Mouse (Mus musculus) forebrain, embryonic 13.5 days (tissue): ENCODE measurements around the gene Plbd2. TPM values are rescaled to one million over a fixed set of nuclear protein-coding genes. Genes with fewer than 3 reads are reported as not detected.
A peak's percentile ranks its signal among the peaks of the same experiment; 100 is the strongest.

Experiments used
- ATAC-seq: fragments of 200-750 bp; cut with Nextera tagmentation; 2 replicates; pipeline ENCODE4 v1.8.0; 2017
- H3K27ac ChIP-seq: fragments of 300-500 bp; sonication (generic); 2 replicates; pipeline ENCODE4 v1.5.1; 2015; ENCODE audit warnings: inconsistent platforms, mild to moderate bottlenecking, moderate library complexity
- H3K27me3 ChIP-seq: fragments of 300-500 bp; sonication (generic); 2 replicates; pipeline ENCODE4 v1.6.1; 2015; ENCODE audit warnings: mild to moderate bottlenecking, inconsistent platforms
- H3K36me3 ChIP-seq: fragments of 300-500 bp; sonication (generic); 2 replicates; pipeline ENCODE4 v1.6.1; 2015; ENCODE audit warnings: mild to moderate bottlenecking, inconsistent platforms; ENCODE audit not compliant: poor library complexity, severe bottlenecking
- H3K4me1 ChIP-seq: fragments of 300-500 bp; sonication (generic); 2 replicates; pipeline ENCODE4 v1.6.1; 2015; ENCODE audit warnings: inconsistent platforms
- H3K4me2 ChIP-seq: fragments of 300-500 bp; sonication (generic); 2 replicates; pipeline ENCODE4 v1.6.1; 2015; ENCODE audit warnings: inconsistent platforms, mild to moderate bottlenecking, moderate library complexity
- H3K4me3 ChIP-seq: fragments of 300-500 bp; sonication (generic); 2 replicates; pipeline ENCODE4 v1.5.1; 2015; ENCODE audit warnings: mild to moderate bottlenecking, inconsistent platforms
- H3K9ac ChIP-seq: fragments of 300-500 bp; sonication (generic); 2 replicates; pipeline ENCODE4 v1.6.1; 2015; ENCODE audit warnings: mild to moderate bottlenecking, inconsistent platforms
- H3K9me3 ChIP-seq: fragments of 300-500 bp; sonication (generic); replicated peaks from 2 replicates; pipeline ENCODE4 v1.6.1; 2016; ENCODE audit warnings: inconsistent platforms
- WGBS: fragments of 180-500 bp; shearing (Covaris S2); methylation state at CpG from one replicate; pipeline ENCODE4 v1.1.7; 2015; 5-methylcytosine and 5-hydroxymethylcytosine counted together
- polyA plus RNA-seq: library from polyadenylated mRNA; unstranded; fragments of >200 nt; fragmentation: Nextera tagmentation; extraction: Ambion mirVana; gene quantifications from 2 replicates; pipeline ENCODE4 v1.2.1, GENCODE M21; 2015

Gene Plbd2
- polyA plus RNA-seq, 1 experiment from 2014 or later: 22.8 TPM

- no peak overlapping the region for H3K9ac ChIP-seq
- ATAC-seq: no peak
- H3K4me2 ChIP-seq: no peak overlapping the region
- WGBS: 88% methylated on average over 6 of the region's 6 CpGs
- no peak overlapping the region for H3K4me3 ChIP-seq
- H3K36me3 ChIP-seq: no peaks in the 10 kb centered on the region
- no peaks in the 10 kb centered on the region; the same call in 1 of the 2 replicates for H3K9me3 ChIP-seq
- H3K27ac ChIP-seq: no peak overlapping the region
- peaks cover 4% of the 10 kb centered on the region; the same call in 1 of the 2 replicates for H3K27me3 ChIP-seq
- no peaks in the 10 kb centered on the region; the same call in 1 of the 2 replicates for H3K4me1 ChIP-seq
Measured at GRCm38 (mm10) chr5:120468830-120469229, 34.6 kb downstream of the Plbd2 start.

- Histone ChIP-seq H3K27me3 (peaks cover 4% of the 10 kb centered on the region; the same call in 1 of the 2 replicates), H3K36me3 (no peaks in the 10 kb centered on the region), H3K4me3 (no peak overlapping the region), H3K9ac (no peak overlapping the region), H3K4me2 (no peak overlapping the region), H3K27ac (no peak overlapping the region), H3K4me1 (no peaks in the 10 kb centered on the region; the same call in 1 of the 2 replicates), H3K9me3 (no peaks in the 10 kb centered on the region; the same call in 1 of the 2 replicates)
- WGBS: 90% methylated on average over 5 of the region's 5 CpGs
- ATAC-seq: no peak
Measured at GRCm38 (mm10) chr5:120468336-120468735, 35.1 kb downstream of the Plbd2 start.

GRCm38 (mm10) chr5:120467026-120467425, 36.4 kb downstream of the Plbd2 start:
- ATAC-seq: no peak
- WGBS: 4% methylated on average over 4 of the region's 4 CpGs
- Histone ChIP-seq H3K9ac (no peak overlapping the region), H3K27ac (no peak overlapping the region), H3K4me2 (peak overlapping the region; percentile 23; the same call in 1 of the 2 replicates), H3K36me3 (no peaks in the 10 kb centered on the region), H3K4me1 (no peaks in the 10 kb centered on the region; the same call in 1 of the 2 replicates), H3K9me3 (no peaks in the 10 kb centered on the region; the same call in 1 of the 2 replicates), H3K4me3 (no peak overlapping the region), H3K27me3 (peaks cover 2% of the 10 kb centered on the region; the same call in 1 of the 2 replicates)

- no peak for ATAC-seq
- Histone ChIP-seq H3K4me1 (no peaks in the 10 kb centered on the region; the same call in 1 of the 2 replicates), H3K9me3 (no peaks in the 10 kb centered on the region; the same call in 1 of the 2 replicates), H3K4me3 (no peak overlapping the region), H3K27ac (no peak overlapping the region), H3K27me3 (peaks cover 6% of the 10 kb centered on the region; the same call in 1 of the 2 replicates), H3K4me2 (no peak overlapping the region), H3K9ac (no peak overlapping the region), H3K36me3 (no peaks in the 10 kb centered on the region)
- 71% methylated on average over 6 of the region's 6 CpGs for WGBS
Measured at GRCm38 (mm10) chr5:120465860-120466259, 37.6 kb downstream of the Plbd2 start.

GRCm38 (mm10) chr5:120465062-120465461, 38.4 kb downstream of the Plbd2 start:
- H3K9me3 ChIP-seq: no peaks in the 10 kb centered on the region; the same call in 1 of the 2 replicates
- ATAC-seq: no peak
- no peaks in the 10 kb centered on the region for H3K36me3 ChIP-seq
- no peak overlapping the region for H3K4me3 ChIP-seq
- 46% methylated on average over 5 of the region's 5 CpGs for WGBS
- peaks cover 9% of the 10 kb centered on the region; the same call in 1 of the 2 replicates for H3K27me3 ChIP-seq
- H3K4me2 ChIP-seq: no peak overlapping the region
- no peaks in the 10 kb centered on the region; the same call in 1 of the 2 replicates for H3K4me1 ChIP-seq
- no peak overlapping the region for H3K27ac ChIP-seq
- no peak overlapping the region for H3K9ac ChIP-seq

- no peaks in the 10 kb centered on the region; the same call in 1 of the 2 replicates for H3K9me3 ChIP-seq
- H3K4me1 ChIP-seq: no peaks in the 10 kb centered on the region; the same call in 1 of the 2 replicates
- 75% methylated on average over 4 of the region's 4 CpGs for WGBS
- H3K27ac ChIP-seq: no peak overlapping the region
- ATAC-seq: no peak
- peaks cover 9% of the 10 kb centered on the region; the same call in 1 of the 2 replicates for H3K27me3 ChIP-seq
- no peak overlapping the region for H3K4me2 ChIP-seq
- H3K36me3 ChIP-seq: no peaks in the 10 kb centered on the region
- no peak overlapping the region for H3K4me3 ChIP-seq
- no peak overlapping the region for H3K9ac ChIP-seq
Measured at GRCm38 (mm10) chr5:120464321-120464720, 39.1 kb downstream of the Plbd2 start.

- Histone ChIP-seq H3K4me3 (no peak overlapping the region), H3K9me3 (no peaks in the 10 kb centered on the region; the same call in 1 of the 2 replicates), H3K4me2 (no peak overlapping the region), H3K9ac (no peak overlapping the region), H3K27me3 (peaks cover 9% of the 10 kb centered on the region; the same call in 1 of the 2 replicates), H3K4me1 (no peaks in the 10 kb centered on the region; the same call in 1 of the 2 replicates), H3K27ac (no peak overlapping the region), H3K36me3 (no peaks in the 10 kb centered on the region)
- no peak for ATAC-seq
- 80% methylated on average over 15 of the region's 15 CpGs for WGBS
Measured at GRCm38 (mm10) chr5:120461902-120462301, 41.5 kb downstream of the Plbd2 start.

- Histone ChIP-seq H3K27me3 (peaks cover 19% of the 10 kb centered on the region), H3K36me3 (no peaks in the 10 kb centered on the region), H3K4me1 (no peaks in the 10 kb centered on the region), H3K27ac (no peak overlapping the region), H3K9ac (no peak overlapping the region), H3K4me3 (no peak overlapping the region), H3K9me3 (no peaks in the 10 kb centered on the region), H3K4me2 (no peak overlapping the region)
- ATAC-seq: no peak
- WGBS: 81% methylated on average over 10 of the region's 10 CpGs
Measured at GRCm38 (mm10) chr5:120459133-120459532, 44.3 kb downstream of the Plbd2 start.

- H3K27ac ChIP-seq: no peak overlapping the region
- no peak overlapping the region for H3K9ac ChIP-seq
- H3K4me3 ChIP-seq: no peak overlapping the region
- no peak for ATAC-seq
- 7% methylated on average over 9 of the region's 9 CpGs for WGBS
- peaks cover 19% of the 10 kb centered on the region for H3K27me3 ChIP-seq
- no peak overlapping the region for H3K4me2 ChIP-seq
- H3K36me3 ChIP-seq: no peaks in the 10 kb centered on the region
- no peaks in the 10 kb centered on the region for H3K4me1 ChIP-seq
- H3K9me3 ChIP-seq: no peaks in the 10 kb centered on the region
Measured at GRCm38 (mm10) chr5:120457628-120458027, 45.8 kb downstream of the Plbd2 start.

- H3K4me3 ChIP-seq: no peak overlapping the region
- H3K36me3 ChIP-seq: no peaks in the 10 kb centered on the region
- H3K9me3 ChIP-seq: no peaks in the 10 kb centered on the region
- H3K4me1 ChIP-seq: no peaks in the 10 kb centered on the region
- ATAC-seq: no peak
- no peak overlapping the region for H3K4me2 ChIP-seq
- WGBS: 47% methylated on average over 7 of the region's 7 CpGs
- no peak overlapping the region for H3K27ac ChIP-seq
- no peak overlapping the region for H3K9ac ChIP-seq
- peaks cover 19% of the 10 kb centered on the region for H3K27me3 ChIP-seq
Measured at GRCm38 (mm10) chr5:120456841-120457554, 46.4 kb downstream of the Plbd2 start.

GRCm38 (mm10) chr5:120456253-120456652, 47.2 kb downstream of the Plbd2 start:
- Histone ChIP-seq H3K9me3 (no peaks in the 10 kb centered on the region), H3K27ac (no peak overlapping the region), H3K9ac (no peak overlapping the region), H3K36me3 (no peaks in the 10 kb centered on the region), H3K4me1 (no peaks in the 10 kb centered on the region), H3K4me2 (no peak overlapping the region), H3K27me3 (peaks cover 15% of the 10 kb centered on the region), H3K4me3 (no peak overlapping the region)
- WGBS: 50% methylated on average over 1 of the region's 1 CpGs
- ATAC-seq: no peak

- H3K4me2 ChIP-seq: no peak overlapping the region
- no peak overlapping the region for H3K27ac ChIP-seq
- ATAC-seq: no peak
- H3K27me3 ChIP-seq: peaks cover 11% of the 10 kb centered on the region
- no peak overlapping the region for H3K9ac ChIP-seq
- H3K4me3 ChIP-seq: no peak overlapping the region
- H3K9me3 ChIP-seq: no peaks in the 10 kb centered on the region
- no peaks in the 10 kb centered on the region for H3K36me3 ChIP-seq
- H3K4me1 ChIP-seq: no peaks in the 10 kb centered on the region
- WGBS: 75% methylated on average over 14 of the region's 14 CpGs
Measured at GRCm38 (mm10) chr5:120454756-120455337, 48.6 kb downstream of the Plbd2 start.
